Mouse (Mus musculus) hindbrain, embryonic 15.5 days (tissue): ENCODE measurements at regions not wholly inside any gene's neighbourhood (a gene's known extent, or its start where the extent isn't known, plus 50 kb on each side); places are given as distances from the start of the nearest gene placed in this dataset.

ENCODE experiments used
- ATAC-seq: fragments of 200-750 bp; cut with Nextera tagmentation; 2 replicates; pipeline ENCODE4 v1.8.0; 2017; ENCODE audit warnings: low read depth, moderate number of reproducible peaks, moderate TSS enrichment; ENCODE audit not compliant: low FRiP score
- H3K27ac ChIP-seq: fragments of 300-500 bp; sonication (generic); replicated peaks from 2 replicates; pipeline ENCODE4 v1.5.1; 2015; ENCODE audit warnings: mild to moderate bottlenecking, inconsistent platforms
- H3K27me3 ChIP-seq: fragments of 300-500 bp; sonication (generic); 2 replicates; pipeline ENCODE4 v1.6.1; 2015; ENCODE audit warnings: control low read depth, inconsistent platforms
- H3K36me3 ChIP-seq: fragments of 300-500 bp; sonication (generic); 2 replicates; pipeline ENCODE4 v1.6.1; 2015; ENCODE audit warnings: control low read depth, inconsistent platforms
- H3K4me1 ChIP-seq: fragments of 300-500 bp; sonication (generic); replicated peaks from 2 replicates; pipeline ENCODE4 v1.6.1; 2015; ENCODE audit warnings: control low read depth, inconsistent platforms
- H3K4me2 ChIP-seq: fragments of 300-500 bp; sonication (generic); 2 replicates; pipeline ENCODE4 v1.6.1; 2015; ENCODE audit warnings: moderate library complexity, mild to moderate bottlenecking, inconsistent platforms
- H3K4me3 ChIP-seq: fragments of 300-500 bp; sonication (generic); 2 replicates; pipeline ENCODE4 v1.5.1; 2015; ENCODE audit warnings: mild to moderate bottlenecking, inconsistent platforms
- H3K9ac ChIP-seq: fragments of 300-500 bp; sonication (generic); 2 replicates; pipeline ENCODE4 v1.6.1; 2015; ENCODE audit warnings: inconsistent platforms
- H3K9me3 ChIP-seq: fragments of 300-500 bp; sonication (generic); 2 replicates; pipeline ENCODE4 v1.6.1; 2016; ENCODE audit warnings: control low read depth, inconsistent platforms
- WGBS: fragments of 180-500 bp; shearing (Covaris S2); methylation state at CpG from one replicate; pipeline ENCODE4 v1.1.7; 2015; 5-methylcytosine and 5-hydroxymethylcytosine counted together

GRCm38 (mm10) chr16:23670161-23670560, 149.5 kb upstream of the Masp1 start:
- ATAC-seq: no peak
- no peaks in the 10 kb centered on the region for H3K27me3 ChIP-seq
- H3K9ac ChIP-seq: no peak overlapping the region
- no peak overlapping the region for H3K4me3 ChIP-seq
- no peaks in the 10 kb centered on the region for H3K36me3 ChIP-seq
- H3K9me3 ChIP-seq: no peaks in the 10 kb centered on the region
- H3K4me2 ChIP-seq: no peak overlapping the region
- no peaks in the 10 kb centered on the region for H3K4me1 ChIP-seq
- 67% methylated on average over 4 of the region's 4 CpGs for WGBS
- H3K27ac ChIP-seq: no peak overlapping the region

- Histone ChIP-seq H3K9ac (no peak overlapping the region), H3K27me3 (no peaks in the 10 kb centered on the region), H3K27ac (no peak overlapping the region), H3K4me3 (no peak overlapping the region), H3K4me2 (no peak overlapping the region), H3K4me1 (no peaks in the 10 kb centered on the region), H3K9me3 (no peaks in the 10 kb centered on the region), H3K36me3 (no peaks in the 10 kb centered on the region)
- WGBS: 76% methylated on average over 4 of the region's 4 CpGs
- no peak for ATAC-seq
Measured at GRCm38 (mm10) chr16:23669651-23670050, 149.0 kb upstream of the Masp1 start.
